28 mouse cellular contexts compared by ENCODE assay signal in genomic region chr14:77151431-77151830, GRCm38 (mm10). TPM values are rescaled to one million over a fixed set of nuclear protein-coding genes. Genes with fewer than 3 reads are reported as not detected.
A peak's percentile ranks its signal among the peaks of the same experiment; 100 is the strongest.
DNase-seq lines count a peak whose midpoint lies in the region; ATAC-seq lines count a peak whose summit lies in the region.
"Had no signal": no experiment of that assay in that cellular context is flagged by ENCODE, and none has a peak within 500 bp of the region (broad histone marks: within the 10 kb centered on the region; RNA-seq: fewer than 3 reads in every experiment).

No protein-coding gene starts in this region.

- no peaks in the 10 kb centered on the region for H3K4me1 ChIP-seq in heart, embryonic 11.5 days (ENCODE audit: control insufficient read depth, insufficient read depth, low read length)
- H3K4me1 ChIP-seq in hindbrain, embryonic 12.5 days: peaks cover 7% of the 10 kb centered on the region
- H3K4me1 ChIP-seq: stomach, embryonic 15.5 days had no signal

- no peak for ATAC-seq in heart, embryonic 11.5 days (replicated peaks; ENCODE audit: insufficient number of reproducible peaks, low FRiP score, low TSS enrichment)
- ATAC-seq in hindbrain, embryonic 12.5 days (ENCODE audit: low FRiP score): no peak
- ATAC-seq: hindbrain, embryonic 16.5 days; midbrain, embryonic 15.5 days had no signal

- no peak overlapping the region for H3K9ac ChIP-seq in heart, embryonic 11.5 days (ENCODE audit: low read depth, low read length)
- H3K9ac ChIP-seq in hindbrain, embryonic 12.5 days: no peak overlapping the region
- H3K9ac ChIP-seq: embryonic facial prominence, embryonic 12.5 days; heart, embryonic 13.5 days; liver, embryonic 14.5 days; midbrain, embryonic 15.5 days; neural tube, embryonic 15.5 days; stomach, embryonic 15.5 days had no signal

- H3K36me3 ChIP-seq in heart, embryonic 11.5 days (ENCODE audit: control insufficient read depth, insufficient read depth, low read length): no peaks in the 10 kb centered on the region
- no peaks in the 10 kb centered on the region for H3K36me3 ChIP-seq in hindbrain, embryonic 12.5 days
- H3K36me3 ChIP-seq: embryonic facial prominence, embryonic 12.5 days; heart, embryonic 13.5 days; hindbrain, embryonic 10.5 days; midbrain, embryonic 15.5 days; neural tube, embryonic 15.5 days; stomach, embryonic 15.5 days had no signal

- H3K4me2 ChIP-seq in heart, embryonic 11.5 days: no peak overlapping the region
- no peak overlapping the region for H3K4me2 ChIP-seq in hindbrain, embryonic 12.5 days (replicated peaks)
- H3K4me2 ChIP-seq: embryonic facial prominence, embryonic 12.5 days; heart, embryonic 13.5 days; midbrain, embryonic 15.5 days; neural tube, embryonic 15.5 days; stomach, embryonic 15.5 days had no signal

- 80% methylated on average over 7 of the region's 7 CpGs for WGBS in heart, embryonic 11.5 days (ENCODE audit: insufficient replicate concordance)
- WGBS in hindbrain, embryonic 12.5 days: 83% methylated on average over 7 of the region's 7 CpGs

- no peak overlapping the region for H3K4me3 ChIP-seq in heart, embryonic 11.5 days (ENCODE audit: low read depth, low read length)
- H3K4me3 ChIP-seq in hindbrain, embryonic 12.5 days: no peak overlapping the region
- H3K4me3 ChIP-seq: embryonic facial prominence, embryonic 12.5 days; heart, adult 2 months; heart, embryonic 13.5 days; hindbrain, embryonic 10.5 days; midbrain, embryonic 15.5 days; neural tube, embryonic 15.5 days; stomach, embryonic 15.5 days had no signal

- H3K27me3 ChIP-seq in heart, embryonic 11.5 days (ENCODE audit: control insufficient read depth, insufficient read depth, low read length): peaks cover 5% of the 10 kb centered on the region; the same call in 1 of the 2 replicates
- H3K27me3 ChIP-seq in hindbrain, embryonic 12.5 days: no peaks in the 10 kb centered on the region
- H3K27me3 ChIP-seq: embryonic facial prominence, embryonic 12.5 days; midbrain, embryonic 15.5 days; neural tube, embryonic 15.5 days had no signal

- H3K27ac ChIP-seq in heart, embryonic 11.5 days (ENCODE audit: low read depth, low read length): no peak overlapping the region
- no peak overlapping the region for H3K27ac ChIP-seq in hindbrain, embryonic 12.5 days
- H3K27ac ChIP-seq: embryonic facial prominence, embryonic 12.5 days; heart, adult 2 months; heart, embryonic 13.5 days; hindbrain, embryonic 10.5 days; liver, embryonic 14.5 days; midbrain, embryonic 15.5 days; neural tube, embryonic 15.5 days; stomach, embryonic 15.5 days had no signal

- DNase-seq in adrenal gland, postnatal 14 days: peak; percentile 38
- no peak for DNase-seq in adrenal gland, adult 8-10 months
- peak; percentile 9 to 31 for DNase-seq in heart, adult 18-20 months
- DNase-seq in gastrocnemius, adult 8-10 months (ENCODE audit: low spot score in 2 of 2): peak; percentile 15 to 37
- DNase-seq in urinary bladder, postnatal 36 days (ENCODE audit: low spot score in 2 of 2): no peak
- DNase-seq in layer of hippocampus, postnatal 36 days: no peak
- DNase-seq: cerebellum, adult 2 months; cerebellum, postnatal 25 days; heart, postnatal 10 days; kidney, adult 18-20 months; kidney, postnatal 36 days; liver; lung, adult 2 months; lung, postnatal 10 days; retina, postnatal 1 day; right cerebral cortex, postnatal 14 days had no signal

- H3K9me3 ChIP-seq in heart, embryonic 11.5 days (replicated peaks; ENCODE audit: control insufficient read depth, low read length): no peaks in the 10 kb centered on the region
- H3K9me3 ChIP-seq in hindbrain, embryonic 12.5 days (replicated peaks): no peaks in the 10 kb centered on the region
- H3K9me3 ChIP-seq: embryonic facial prominence, embryonic 12.5 days; heart, embryonic 13.5 days; hindbrain, embryonic 10.5 days; midbrain, embryonic 15.5 days; neural tube, embryonic 15.5 days; stomach, embryonic 15.5 days had no signal

RNA-seq across cellular contexts. Expression of gene Enox1, which starts 5.1 kb away (rescaled TPM):
- 6.1 and 6.7 TPM in 2 replicates for total RNA-seq in adrenal gland, postnatal 14 days (2021)
- 1 to 10 TPM; 3.1 to 6.7 (median 5.2) TPM for total RNA-seq in adrenal gland, adult 8-10 months (2022)
- under 1 TPM; 0.75 to 0.89 TPM for total RNA-seq in heart, adult 18-20 months (2021)
- polyA plus RNA-seq in heart, embryonic 11.5 days (2014; fragmentation: Nextera tagmentation; extraction: Ambion mirVana): 2.3 and 3.8 TPM in 2 replicates
- 1 to 10 TPM in 1 of 4 experiments, under 1 TPM in 3; 0.31 to 1.0 (median 0.69) TPM for total RNA-seq in gastrocnemius, adult 8-10 months (2022)
- polyA plus RNA-seq in hindbrain, embryonic 12.5 days (2016; fragmentation: Nextera tagmentation; extraction: Ambion mirVana): 36.7 and 37.9 TPM in 2 replicates
- 10 to 100 TPM; 59.2 to 70.2 TPM for total RNA-seq in layer of hippocampus, postnatal 36 days (2021)
- total RNA-seq: MEL had no signal

Comparison
In these comparisons a context has a peak if more than half of its experiments do, and no peak if none do; other contexts are left out.
1. DNase-seq: peak in adrenal gland, postnatal 14 days (single experiment), heart, adult 18-20 months (2 of 2) and gastrocnemius, adult 8-10 months (2 of 2); none in adrenal gland, adult 8-10 months (single experiment), urinary bladder, postnatal 36 days (0 of 2) and layer of hippocampus, postnatal 36 days (0 of 2).